Mouse (Mus musculus): ENCODE results near the gene Creb3l2.

DNA sequence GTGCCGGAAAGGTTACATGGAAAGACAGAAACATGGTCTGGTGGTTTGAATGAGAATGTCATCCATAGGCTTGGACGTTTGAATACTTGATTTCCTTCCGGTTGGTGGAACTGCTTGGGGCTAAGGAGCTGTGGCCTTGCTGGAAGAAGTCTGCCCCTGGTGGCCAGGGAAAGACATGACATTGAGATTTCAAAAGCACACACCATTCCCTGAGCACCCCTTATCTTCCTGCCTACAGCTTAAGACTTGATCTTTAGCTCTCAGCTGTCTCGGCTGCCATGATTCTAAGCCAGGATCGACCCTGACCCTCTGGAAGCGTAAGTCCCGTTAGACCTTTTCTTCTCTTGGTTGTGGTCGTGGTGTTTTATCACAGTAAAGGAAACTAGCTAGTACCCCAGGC lies 77.6 kb downstream of the Creb3l2 start:
- peak; percentile 32; the same call in 1 of the 2 replicates for TF ChIP-seq CTCF (IDR thresholded peaks at IDR 0.05; ENCODE audit: low read depth)
- no peak for TF ChIP-seq EP300 (IDR thresholded peaks at IDR 0.05; ENCODE audit: low read depth)

Measured in heart, postnatal 0 days (tissue).